Mouse (Mus musculus) liver, postnatal 0 days (tissue): ENCODE data around the gene Ccdc73.
A peak's percentile ranks its signal among the peaks of the same experiment; 100 is the strongest.

Source experiments
- CTCF ChIP-seq: sonication (generic); IDR thresholded peaks from 2 replicates; pipeline ENCODE4 v1.5.1; 2016; ENCODE audit warnings: antibody characterized with exemption, low read depth
- EP300 ChIP-seq: IDR thresholded peaks from 2 replicates; pipeline ENCODE4 v1.6.1; 2016; ENCODE audit warnings: antibody characterized with exemption, low read depth, mild to moderate bottlenecking

GRCm38 (mm10) chr2:105021836-105022235 lies 154.2 kb downstream of the Ccdc73 start:
- TF ChIP-seq CTCF (no peak), EP300 (peak; percentile 88)
